Mouse (Mus musculus): ENCODE measurements around the gene Btbd9. TPM values are rescaled to one million over a fixed set of nuclear protein-coding genes. Genes with fewer than 3 reads are reported as not detected.
"Not testable (repeated sequence)": the region's sequence is repeated elsewhere in the genome, so short reads cannot be mapped to it uniquely, and the experiment has no call there.

Gene Btbd9
- total RNA-seq, 2 experiments from 2014 or later, result 110 to 126 TPM

DNA sequence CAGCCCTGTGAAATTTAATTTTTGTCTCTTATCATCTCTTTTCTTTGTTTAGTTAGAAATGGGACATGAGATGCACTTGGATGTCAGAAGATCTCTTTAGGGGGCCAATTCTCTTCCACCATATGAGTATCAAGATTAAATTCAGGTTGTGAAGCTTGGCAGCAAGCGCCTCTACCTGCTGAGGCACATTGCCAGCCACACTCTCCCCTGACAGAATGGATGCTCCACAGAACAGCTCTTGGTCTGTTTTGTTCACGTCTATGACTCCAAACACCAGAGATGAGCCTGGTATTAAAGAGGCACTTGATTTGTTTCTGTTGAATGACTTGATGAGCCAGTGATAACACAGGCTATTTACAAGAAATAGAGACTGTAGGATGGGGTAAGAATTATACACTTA lies 13.5 kb downstream of the Btbd9 start:
- no peak for DNase-seq
- intact Hi-C loops (cut with DNase I), result no loop called here

DNA sequence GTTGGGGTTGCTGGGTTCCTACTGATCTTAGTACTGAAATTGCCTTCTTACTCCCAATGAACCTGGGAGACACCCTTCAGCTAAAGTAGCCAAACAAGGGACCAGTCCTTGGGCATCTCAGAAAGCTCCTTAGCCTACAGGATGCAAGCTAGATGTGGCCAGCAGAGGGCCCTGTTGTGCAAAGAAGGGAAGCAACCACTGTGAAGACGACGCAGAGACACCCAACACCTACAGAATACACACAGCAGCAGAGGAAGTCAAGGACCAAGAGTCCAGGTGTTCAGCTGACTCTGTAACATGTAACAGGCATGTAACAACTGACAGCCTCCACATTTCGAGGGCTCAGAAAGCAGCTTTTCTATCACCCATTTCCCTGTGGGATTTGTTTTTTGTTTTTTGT lies 16.8 kb downstream of the Btbd9 start:
- peak; percentile 57 for DNase-seq
- intact Hi-C loops (cut with DNase I), result no loop called here

DNA sequence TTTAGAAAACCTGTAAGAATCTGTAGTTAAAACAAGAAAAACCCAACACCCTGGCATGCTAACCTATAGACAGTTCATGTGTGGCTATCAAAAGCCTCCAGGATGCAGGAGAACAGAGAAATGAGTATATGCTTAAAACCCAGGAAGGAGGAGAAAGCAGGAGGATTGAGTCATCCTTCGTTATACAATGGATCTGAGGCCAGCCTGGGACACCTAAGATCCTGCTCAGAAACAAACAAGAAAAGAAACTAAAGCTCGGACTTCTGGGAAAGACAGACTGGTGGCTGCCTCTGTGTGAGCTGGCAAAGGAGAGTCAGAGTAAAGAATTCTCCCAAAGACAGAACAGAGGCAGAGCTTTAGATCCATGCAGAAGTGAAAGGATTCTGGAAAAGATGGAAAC lies 17.7 kb downstream of the Btbd9 start:
- no peak for DNase-seq
- intact Hi-C loops (cut with DNase I), result no loop called here

DNA sequence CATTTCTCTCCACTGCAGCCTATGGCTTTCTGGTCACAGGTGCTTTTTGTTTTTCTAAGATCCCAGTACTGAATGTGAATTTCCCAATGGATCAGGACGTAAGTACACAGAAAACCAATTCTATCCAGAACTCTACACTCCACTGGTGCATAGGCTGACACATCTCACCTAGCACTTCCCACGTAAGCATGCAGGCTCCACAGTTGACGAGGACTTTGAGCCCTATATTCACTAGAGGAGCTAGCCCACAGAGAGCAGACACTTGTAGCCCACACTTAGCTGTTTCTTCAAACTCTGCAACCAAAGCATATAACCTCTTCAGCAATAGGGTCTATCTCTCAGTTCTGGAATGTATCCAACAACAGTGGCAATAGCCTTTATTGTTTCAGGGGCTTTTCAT lies 19.8 kb downstream of the Btbd9 start:
- intact Hi-C loops (cut with DNase I), result no loop called here
- DNase-seq, result no peak

DNA sequence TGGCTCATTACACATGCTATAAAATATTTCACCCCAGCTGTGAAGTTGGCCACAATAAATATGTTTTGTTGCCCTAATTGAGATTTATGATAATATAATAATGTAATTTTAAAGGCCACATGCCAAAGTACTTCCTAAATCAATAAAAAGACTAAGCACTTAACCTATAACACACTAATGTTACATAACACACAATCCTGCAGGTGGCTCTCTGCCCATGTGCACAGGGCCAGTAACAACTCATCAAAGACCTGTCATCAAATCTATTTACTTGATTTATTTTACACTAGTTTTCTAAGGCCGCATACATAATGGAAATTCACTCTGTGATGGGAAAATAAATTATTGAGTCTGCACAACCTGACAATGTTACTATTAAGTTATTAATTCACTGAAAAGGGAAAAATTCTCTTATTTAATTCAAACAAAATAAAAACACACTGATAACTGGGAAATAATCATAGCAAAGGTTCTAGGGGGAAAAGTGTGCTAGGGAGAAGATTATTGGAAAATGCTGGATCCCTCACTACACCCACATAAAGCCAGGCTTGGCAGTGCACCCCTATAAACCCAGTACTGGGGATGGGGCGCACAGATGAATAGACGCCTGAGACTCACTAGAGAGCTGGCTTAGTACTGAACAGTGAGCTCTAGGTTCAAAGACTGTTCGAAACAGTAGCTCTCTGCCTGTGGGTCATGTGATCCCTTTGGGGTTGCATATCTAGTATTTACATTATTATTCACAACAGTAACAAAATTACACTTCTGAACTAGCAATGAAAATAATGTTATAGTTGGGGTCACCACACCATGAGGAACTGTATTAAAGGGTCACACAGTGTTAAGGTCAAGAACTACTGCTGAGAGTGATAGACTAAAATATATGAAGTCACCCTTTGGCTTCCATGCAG lies 23.0 kb downstream of the Btbd9 start:
- intact Hi-C loops (cut with DNase I), result no loop called here
- no peak for DNase-seq

DNA sequence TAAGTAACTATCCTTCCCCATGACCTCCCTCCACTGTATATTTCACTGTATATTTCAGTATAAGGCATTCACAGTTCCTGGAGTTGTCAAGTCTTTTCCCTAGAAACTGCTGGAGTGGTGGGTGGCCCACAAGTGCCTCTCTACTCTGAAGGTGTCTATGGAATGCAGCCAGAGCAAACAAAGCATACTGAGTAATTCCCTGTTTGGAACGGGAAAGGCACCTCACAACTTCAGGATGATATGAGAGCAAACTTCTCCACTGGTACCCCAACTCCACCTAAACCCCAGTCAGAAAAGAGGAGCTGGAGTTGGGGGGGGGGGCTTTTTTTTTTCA lies 25.5 kb downstream of the Btbd9 start:
- no peak for DNase-seq
- intact Hi-C loops (cut with DNase I), result no loop called here

DNA sequence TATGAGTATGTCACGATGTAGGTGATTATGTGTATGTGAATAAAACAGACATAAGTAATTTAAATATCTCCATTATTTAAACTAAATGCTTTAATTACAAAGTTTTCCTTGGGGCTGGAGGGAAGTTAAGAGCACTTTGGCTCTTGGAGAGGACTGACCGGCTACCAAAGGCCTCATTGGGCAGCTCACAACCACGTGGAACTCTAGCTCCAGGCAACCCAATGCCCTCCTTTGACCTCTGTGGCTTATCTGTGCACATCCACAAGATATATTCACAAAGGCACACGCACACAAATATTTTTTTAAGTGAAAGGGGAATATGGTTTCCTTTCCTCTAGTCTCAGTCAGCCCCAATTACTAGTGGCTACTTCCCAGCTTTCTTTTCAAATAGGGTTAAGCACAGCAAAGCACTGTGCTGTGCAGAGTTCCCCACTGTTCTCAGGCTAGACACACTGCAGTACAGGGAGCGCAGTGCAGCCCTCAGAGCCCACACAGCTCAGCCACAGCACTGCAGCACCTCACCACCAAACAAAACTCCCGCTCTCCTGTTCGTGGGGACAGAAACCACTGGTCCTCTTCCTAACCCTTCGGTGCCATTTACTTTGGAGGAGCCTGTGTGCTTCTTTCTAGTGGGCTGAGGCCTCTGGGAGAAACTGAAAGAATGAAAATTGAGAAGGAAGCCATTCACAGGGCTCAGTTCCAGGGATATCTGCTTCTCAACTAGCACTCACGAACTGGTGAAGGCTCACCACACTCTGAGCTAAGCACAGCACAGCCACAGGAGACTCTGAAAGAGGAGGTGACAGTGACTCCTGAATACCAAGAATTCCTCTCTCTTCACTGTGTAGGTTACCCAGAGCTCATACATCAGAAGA lies 26.2 kb downstream of the Btbd9 start:
- no peak for DNase-seq
- intact Hi-C loops (cut with DNase I), result no loop called here

DNA sequence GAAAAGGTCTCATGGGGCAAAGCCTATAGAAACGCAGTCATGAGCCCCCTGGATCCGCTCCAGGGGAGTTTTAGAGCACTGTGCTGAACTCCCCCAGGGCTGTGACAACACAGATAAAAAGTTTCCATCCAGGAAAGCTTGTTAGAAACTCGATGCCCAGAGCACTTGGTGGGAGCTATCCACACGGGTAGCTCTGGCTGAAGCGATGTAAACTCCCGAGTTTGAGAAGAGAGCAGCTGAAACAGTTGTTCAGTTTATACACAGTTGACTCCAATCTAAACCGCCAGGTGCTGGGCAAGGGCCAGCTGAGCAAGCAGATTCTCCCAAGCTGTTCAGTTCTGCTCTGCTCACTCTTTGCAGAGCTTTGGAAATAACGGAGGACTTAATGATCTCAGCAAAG lies 37.2 kb downstream of the Btbd9 start:
- peak; percentile 77 for DNase-seq
- intact Hi-C loops (cut with DNase I), result no loop called here

DNA sequence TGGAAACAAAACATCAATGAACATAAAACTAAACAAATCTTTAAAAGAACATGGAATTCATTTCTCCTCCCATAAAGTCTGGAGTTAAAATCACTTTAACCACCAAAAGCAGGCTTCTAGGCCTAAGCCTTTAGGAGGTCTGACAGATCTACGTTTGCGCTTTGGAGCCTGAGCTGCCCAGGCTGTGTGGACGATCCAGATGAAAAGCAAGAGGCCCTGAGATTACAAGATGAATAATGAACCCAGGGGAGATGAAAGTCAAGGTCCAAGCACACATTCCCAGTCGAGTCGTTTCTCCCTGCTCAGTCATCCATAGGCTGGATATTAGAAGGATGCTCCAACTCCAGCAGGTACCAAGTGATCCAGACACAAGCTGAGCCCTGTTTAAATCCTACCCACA lies 39.6 kb downstream of the Btbd9 start:
- intact Hi-C loops (cut with DNase I), result no loop called here
- DNase-seq, result no peak

DNA sequence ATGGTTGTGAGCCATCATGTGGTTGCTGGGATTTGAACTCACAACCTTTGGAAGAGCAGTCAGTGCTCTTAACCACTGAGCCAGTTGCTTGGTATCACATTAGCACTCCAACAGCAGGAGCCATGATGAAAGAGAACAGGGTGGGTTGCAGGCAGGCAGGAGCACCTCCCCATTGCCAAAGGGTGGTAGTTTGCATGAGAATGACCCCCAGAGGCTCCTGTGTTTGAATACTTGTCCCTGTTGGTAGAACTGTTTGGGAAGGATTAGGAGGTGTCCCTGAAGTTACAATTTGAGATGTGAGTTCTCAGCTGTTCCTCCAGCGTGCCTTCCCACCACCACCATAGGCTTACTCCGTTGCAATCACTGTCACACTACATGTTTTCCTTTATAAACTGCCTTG lies 43.2 kb downstream of the Btbd9 start:
- intact Hi-C loops (cut with DNase I), result no loop called here
- no peak for DNase-seq

DNA sequence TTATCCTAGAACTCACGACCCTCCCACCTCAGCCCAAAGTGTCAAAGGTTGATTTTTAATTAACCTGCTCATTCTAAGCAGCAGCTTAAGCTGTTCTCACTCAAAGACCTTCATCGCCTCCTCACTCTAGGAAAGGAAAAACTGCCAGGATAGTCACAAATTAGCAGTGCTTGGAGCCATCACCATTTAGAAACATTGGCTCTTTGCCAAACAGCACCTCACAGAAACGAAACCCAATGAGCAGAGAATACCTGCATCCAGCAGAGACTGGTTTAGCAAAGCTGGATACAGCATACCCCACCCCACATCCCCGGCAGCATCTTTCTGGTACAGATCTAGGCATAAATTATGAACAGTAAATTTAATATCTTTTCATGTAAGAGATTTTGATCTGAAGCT lies 45.7 kb downstream of the Btbd9 start:
- no peak for DNase-seq
- intact Hi-C loops (cut with DNase I), result no loop called here

DNA sequence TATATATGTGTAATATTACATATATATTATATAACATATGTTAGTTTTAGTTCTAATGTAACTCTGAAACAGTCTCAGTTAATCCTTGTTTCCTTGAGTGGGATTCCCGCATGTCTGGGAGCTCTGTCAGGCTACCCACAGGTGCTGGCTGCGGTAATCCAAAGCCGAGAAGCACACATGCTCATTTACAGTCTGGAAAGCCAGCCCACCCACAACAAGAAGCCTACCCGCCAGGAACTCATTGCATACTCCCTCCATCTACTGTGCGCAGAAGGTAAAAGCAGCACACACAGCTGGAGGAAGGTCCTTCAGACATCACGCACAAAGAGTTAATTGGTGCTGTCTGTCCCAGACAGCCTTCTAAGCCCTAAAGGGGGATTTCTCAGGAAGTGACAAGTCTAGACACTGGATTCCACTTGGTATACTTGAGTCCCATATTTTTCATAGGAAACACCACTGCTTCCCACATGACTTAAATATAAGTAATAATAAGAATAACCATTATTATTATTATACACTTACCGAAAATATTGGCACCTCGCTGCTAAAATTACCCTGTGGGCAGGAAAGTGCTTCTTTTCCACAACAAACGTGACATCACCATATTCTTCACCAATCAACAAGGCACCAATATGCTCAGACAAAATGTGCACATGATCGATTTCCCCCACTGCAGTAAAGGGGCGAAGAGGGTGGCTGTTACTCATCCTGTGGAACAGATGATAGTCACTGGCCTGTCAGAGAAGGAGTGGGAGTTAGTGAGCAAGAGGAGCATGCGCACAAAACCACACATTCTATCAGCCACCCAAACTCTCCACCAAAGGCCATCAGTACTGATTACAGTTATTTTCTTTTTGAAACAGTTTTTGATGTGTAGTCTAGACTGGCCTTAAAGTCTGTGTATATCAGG lies 46.4 kb downstream of the Btbd9 start:
- DNase-seq, result no peak
- intact Hi-C loops (cut with DNase I), result no loop called here

DNA sequence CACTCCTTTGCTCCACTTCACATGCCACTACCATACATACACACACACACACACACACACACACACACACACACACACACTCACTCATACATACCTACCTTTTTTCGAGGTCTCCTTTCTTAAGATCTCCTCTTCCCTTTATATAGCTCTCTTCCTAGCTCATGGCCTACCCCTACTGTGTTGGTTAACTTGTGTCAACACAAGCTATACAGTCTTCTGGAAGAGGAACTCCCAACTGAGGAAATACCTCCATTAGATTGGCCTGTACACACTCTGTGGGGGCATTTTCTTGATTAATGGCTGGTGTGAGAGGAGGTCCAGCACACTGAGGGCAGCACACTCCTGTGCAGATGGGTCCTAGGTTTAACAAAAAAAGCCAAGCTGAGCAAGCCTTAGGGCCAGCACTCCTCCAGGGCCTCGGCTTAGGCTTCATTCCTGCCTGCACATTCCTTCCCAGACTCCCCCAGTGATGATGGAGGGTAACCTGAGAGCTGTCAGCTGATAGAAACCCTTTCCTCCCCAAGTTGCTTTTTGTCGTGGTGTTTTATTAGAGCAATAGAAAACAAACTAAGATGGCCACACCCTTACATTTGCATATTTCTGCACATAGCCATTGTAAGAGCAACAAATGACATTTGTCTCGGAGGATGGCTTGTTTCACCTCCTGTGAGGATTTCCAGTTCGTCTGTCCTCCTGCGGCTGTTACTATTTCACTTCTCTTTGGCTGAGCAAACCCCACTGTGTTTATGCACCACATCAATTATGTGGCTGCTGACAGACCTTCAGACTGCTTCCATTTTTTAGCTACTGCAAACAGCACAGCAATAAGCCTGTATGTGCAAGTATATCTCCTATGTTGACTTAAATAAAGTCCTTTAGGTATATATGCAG lies 50.6 kb downstream of the Btbd9 start:
- intact Hi-C loops (cut with DNase I), result no loop called here
- DNase-seq, result no peak

DNA sequence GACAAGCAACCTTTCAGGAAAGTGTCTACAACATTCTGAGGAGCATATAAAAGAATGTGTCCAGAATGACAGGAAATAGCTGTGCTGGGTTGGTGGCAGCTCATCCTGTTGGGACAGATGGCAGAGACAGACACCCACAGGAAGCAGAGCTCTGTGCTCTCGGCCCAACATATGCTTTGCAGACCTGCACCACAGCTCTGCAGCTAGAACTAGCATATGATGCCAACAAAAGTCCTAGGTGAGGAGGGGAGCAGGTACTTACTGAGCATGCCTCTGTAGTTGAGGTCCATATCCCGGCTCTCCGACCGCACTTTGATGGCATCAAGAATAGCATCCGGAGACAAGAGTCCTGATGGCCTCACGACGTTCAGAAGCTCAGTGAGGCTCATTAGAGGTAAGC lies 51.8 kb downstream of the Btbd9 start:
- no peak for DNase-seq

DNA sequence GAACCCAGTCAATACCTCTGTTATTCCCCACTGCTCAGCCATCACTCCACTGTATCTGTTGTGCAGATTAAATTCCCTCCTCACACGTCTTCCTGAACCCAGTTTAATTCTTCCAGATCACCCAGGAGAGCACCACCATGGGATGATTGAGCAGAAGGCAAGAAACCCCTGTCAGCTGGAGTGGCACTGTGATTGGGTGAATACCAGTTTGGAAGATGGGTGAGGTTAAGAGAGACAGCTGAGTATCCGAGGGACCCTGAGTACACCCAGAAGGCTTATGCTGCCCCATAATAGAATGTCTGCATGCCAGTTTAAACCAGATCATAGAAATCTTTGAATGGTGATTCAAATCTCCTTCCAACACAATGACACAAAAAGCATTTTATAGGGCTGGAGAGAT lies 52.5 kb downstream of the Btbd9 start:
- DNase-seq, result no peak
- intact Hi-C loops (cut with DNase I), result no loop called here

More for the DNA sequence above, 51.8 kb downstream of the Btbd9 start:
- intact Hi-C loops (cut with DNase I), result no loop called here

DNA sequence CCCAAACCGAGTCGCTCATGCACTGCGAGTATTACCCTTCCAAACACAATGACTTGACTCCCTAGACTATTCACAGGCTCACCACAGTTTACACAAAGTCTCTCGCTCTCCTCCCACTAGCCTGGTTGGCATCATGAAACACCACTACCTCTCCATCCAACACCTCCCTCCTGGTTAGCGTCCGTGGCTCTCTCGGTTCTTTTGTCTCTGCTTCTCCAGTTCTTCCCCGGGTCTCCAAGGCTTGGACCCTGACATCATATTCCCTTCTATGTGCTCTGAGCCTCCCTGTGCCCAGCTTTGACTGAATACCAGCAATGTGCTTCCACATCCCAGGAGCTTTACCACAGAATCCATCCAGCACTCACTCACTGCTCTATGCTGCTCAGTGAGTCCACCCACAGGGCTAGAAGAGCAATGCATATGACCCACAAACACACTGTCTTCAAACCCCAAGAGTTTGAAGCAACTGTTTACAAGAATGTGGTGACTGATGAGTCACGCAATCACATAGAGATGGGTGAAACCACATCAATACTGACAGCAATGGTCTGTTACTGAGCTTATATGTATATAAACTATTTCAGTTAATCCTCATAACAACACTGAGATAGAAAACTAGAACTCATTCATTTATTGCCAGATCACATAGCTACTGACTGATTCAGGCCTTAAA lies 53.7 kb downstream of the Btbd9 start:
- no peak for DNase-seq
- intact Hi-C loops (cut with DNase I), result no loop called here

DNA sequence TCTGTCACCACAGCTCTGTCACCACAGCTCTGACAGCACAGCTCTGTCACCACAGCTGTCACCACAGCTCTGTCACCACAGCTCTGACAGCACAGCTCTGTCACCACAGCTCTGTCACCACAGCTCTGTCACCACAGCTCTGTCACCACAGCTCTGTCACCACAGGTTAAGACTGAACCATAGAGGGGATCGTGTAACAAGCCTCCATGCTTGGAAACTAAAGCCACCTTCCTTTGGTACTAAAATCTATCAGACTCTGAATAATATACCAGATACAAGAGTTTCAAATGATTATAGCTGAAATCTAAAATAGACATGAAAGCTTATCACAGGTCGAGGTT lies 57.1 kb downstream of the Btbd9 start:
- intact Hi-C loops (cut with DNase I); DNase-seq: not testable (repeated sequence)

DNA sequence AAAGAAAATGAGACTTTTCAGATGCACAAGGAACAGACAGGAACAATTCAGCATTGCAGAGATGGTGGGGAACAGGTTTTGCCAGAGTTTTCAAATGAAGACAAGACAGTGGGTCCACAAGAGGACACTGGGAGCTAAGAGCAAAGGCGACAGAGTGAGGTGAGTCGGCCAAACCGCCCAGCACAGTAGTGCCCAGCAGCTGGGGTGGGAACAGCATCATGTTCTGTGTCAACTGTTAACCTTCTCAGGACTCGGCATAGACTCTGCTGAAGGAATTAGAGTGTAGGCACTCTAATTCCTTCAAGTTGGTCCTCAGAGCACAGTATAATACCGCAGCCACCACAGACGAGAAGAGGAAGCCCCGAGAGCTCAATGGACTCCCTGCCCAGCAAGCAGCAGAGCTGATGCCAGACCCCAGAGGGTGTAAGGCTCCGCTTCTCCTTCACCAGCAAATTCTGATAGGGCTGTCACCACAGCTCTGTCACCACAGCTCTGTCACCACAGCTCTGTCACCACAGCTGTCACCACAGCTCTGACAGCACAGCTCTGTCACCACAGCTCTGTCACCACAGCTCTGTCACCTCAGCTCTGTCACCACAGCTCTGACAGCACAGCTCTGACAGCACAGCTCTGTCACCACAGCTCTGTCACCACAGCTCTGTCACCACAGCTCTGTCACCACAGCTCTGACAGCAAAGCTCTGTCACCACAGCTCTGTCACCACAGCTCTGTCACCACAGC lies 57.7 kb downstream of the Btbd9 start:
- no peak for DNase-seq
- intact Hi-C loops (cut with DNase I), result no loop called here

Measured in left cerebral cortex, postnatal 4 days (tissue).